ENCODE assay signal across 9 mouse cellular contexts in the genomic region with DNA sequence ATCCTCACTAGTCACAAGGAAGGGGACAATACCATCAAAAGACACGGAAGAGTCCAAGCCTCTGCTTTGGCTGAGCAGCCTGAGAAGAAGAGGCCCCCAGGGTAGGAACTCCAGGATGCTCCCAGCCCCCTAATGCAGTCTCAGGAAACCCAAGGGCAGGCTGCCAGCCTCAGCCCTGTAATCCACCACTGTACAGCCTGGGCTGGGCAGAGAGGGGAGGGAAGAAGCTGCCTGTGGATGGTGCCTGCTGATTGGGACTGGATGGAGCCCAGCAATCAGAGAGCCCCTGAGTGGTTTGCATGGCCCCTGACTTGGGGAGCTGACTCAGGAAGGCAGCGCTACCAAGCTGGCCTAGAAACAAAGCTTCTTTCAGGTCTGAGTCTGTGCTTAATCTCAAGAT.
DNase-seq lines count a peak whose midpoint lies in the region; ATAC-seq lines count a peak whose summit lies in the region.
"Had no signal": no experiment of that assay in that cellular context is flagged by ENCODE, and none has a peak within 500 bp of the region (broad histone marks: within the 10 kb centered on the region; RNA-seq: fewer than 3 reads in every experiment).

No protein-coding gene starts in this region.

- H3K9ac ChIP-seq in kidney, embryonic 16.5 days (replicated peaks; ENCODE audit: low read length) = no peak overlapping the region
- no peak overlapping the region for H3K9ac ChIP-seq in embryonic facial prominence, embryonic 14.5 days (ENCODE audit: low read depth, low read length)

- H3K27me3 ChIP-seq in kidney, embryonic 16.5 days (ENCODE audit: insufficient read depth, low read length) = no peaks in the 10 kb centered on the region
- no peaks in the 10 kb centered on the region for H3K27me3 ChIP-seq in embryonic facial prominence, embryonic 14.5 days (replicated peaks; ENCODE audit: control insufficient read depth, insufficient read depth, low read length)
- H3K27me3 ChIP-seq: Patski had no signal

- no peak overlapping the region for H3K4me3 ChIP-seq in kidney, embryonic 16.5 days (ENCODE audit: low read length)
- no peak overlapping the region for H3K4me3 ChIP-seq in embryonic facial prominence, embryonic 14.5 days (ENCODE audit: low read depth, low read length)

- peaks cover 4% of the 10 kb centered on the region; the same call in 1 of the 2 replicates for H3K4me1 ChIP-seq in kidney, embryonic 16.5 days (ENCODE audit: insufficient read depth, low read length)
- peaks cover 13% of the 10 kb centered on the region; the same call in 1 of the 2 replicates for H3K4me1 ChIP-seq in embryonic facial prominence, embryonic 14.5 days (ENCODE audit: control insufficient read depth, insufficient read depth, low read length)

- WGBS in kidney, embryonic 16.5 days = 59% methylated on average over 2 of the region's 2 CpGs
- WGBS in embryonic facial prominence, embryonic 14.5 days = 26% methylated on average over 2 of the region's 2 CpGs

- no peaks in the 10 kb centered on the region for H3K9me3 ChIP-seq in kidney, embryonic 16.5 days (ENCODE audit: low read length)
- no peaks in the 10 kb centered on the region for H3K9me3 ChIP-seq in embryonic facial prominence, embryonic 14.5 days (ENCODE audit: control insufficient read depth, low read length)

- ATAC-seq in kidney, embryonic 16.5 days (ENCODE audit: low FRiP score, low TSS enrichment) = 0 out of 2 replicates have a peak, but pooled peaks have one; percentile 64
- peak; percentile 93 for ATAC-seq in embryonic facial prominence, embryonic 14.5 days (ENCODE audit: low read depth)
- ATAC-seq: Patski had no signal

- no peak overlapping the region for H3K27ac ChIP-seq in kidney, embryonic 16.5 days (ENCODE audit: low read length)
- peak overlapping the region; percentile 72 for H3K27ac ChIP-seq in embryonic facial prominence, embryonic 14.5 days (replicated peaks; ENCODE audit: low read depth, low read length)

- no peaks in the 10 kb centered on the region for H3K36me3 ChIP-seq in kidney, embryonic 16.5 days (ENCODE audit: insufficient read depth, low read length)
- H3K36me3 ChIP-seq in embryonic facial prominence, embryonic 14.5 days (ENCODE audit: control insufficient read depth, insufficient read depth, low read length) = no peaks in the 10 kb centered on the region

- H3K4me2 ChIP-seq in kidney, embryonic 16.5 days (replicated peaks; ENCODE audit: low read depth, low read length) = no peak overlapping the region
- H3K4me2 ChIP-seq in embryonic facial prominence, embryonic 14.5 days (ENCODE audit: low read depth, low read length) = no peak overlapping the region

- DNase-seq in adrenal gland, postnatal 14 days = peak; percentile 16
- DNase-seq in adrenal gland, postnatal 4 days (ENCODE audit: low spot score in 2 of 2) = no peak
- no peak for DNase-seq in kidney, adult 8-10 months
- DNase-seq in embryonic facial prominence, embryonic 14.5 days (ENCODE audit: low spot score) = peak; percentile 93
- peak; percentile 20 for DNase-seq in lung, postnatal 14 days
- no peak for DNase-seq in spleen, postnatal 14 days (ENCODE audit: low spot score in 2 of 2)
- DNase-seq in cerebellum, adult 8-10 months = no peak

Comparison
In these comparisons a context has a peak if more than half of its experiments do, and no peak if none do; other contexts are left out.
1. DNase-seq: peak in adrenal gland, postnatal 14 days (single experiment), embryonic facial prominence, embryonic 14.5 days (single experiment) and lung, postnatal 14 days (single experiment); none in adrenal gland, postnatal 4 days (0 of 2), kidney, adult 8-10 months (0 of 2), spleen, postnatal 14 days (0 of 2) and cerebellum, adult 8-10 months (single experiment).